Mouse (Mus musculus) left cerebral cortex, postnatal 10 days (tissue): ENCODE data around the gene Cdk12. TPM values are rescaled to one million over a fixed set of nuclear protein-coding genes. Genes with fewer than 3 reads are reported as not detected.
"Not testable (repeated sequence)": the region's sequence is repeated elsewhere in the genome, so short reads cannot be mapped to it uniquely, and the experiment has no call there.

ENCODE experiments used
- DNase-seq, 2 experiments: peaks; one replicate each; pipeline ENCODE4 v3.0.0; 2021 to 2022; ENCODE audit warnings: low spot score in 2 of 2, mixed read lengths in 1 of 2; ENCODE audit errors: extremely low spot score in 1 of 2
- intact Hi-C: fragments of 180-260 bp; cut with DNase I; formaldehyde crosslinking; loops from one replicate; pipeline ENCODE4 v1.15.1; 2025
- total RNA-seq, 2 experiments: library from RNA; stranded (reverse); gene quantifications; 2 replicates each; pipeline ENCODE4 v1.2.3; 2021

Cdk12 gene
- total RNA-seq, 2 experiments from 2014 or later: 34.4 to 35.4 TPM

- intact Hi-C loops: loop anchor here (5.0 to 10.0 kb wide), 2 partner anchors 81 to 138 kb away; no protein-coding TSS in a partner anchor
- DNase-seq: not testable (repeated sequence)
Measured at GRCm38 (mm10) chr11:98242910-98243309, 40.1 kb downstream of the Cdk12 start.

- no peak for DNase-seq
- intact Hi-C loops: loop anchor here (5.0 to 10.0 kb wide), 2 partner anchors 82 to 140 kb away; no protein-coding TSS in a partner anchor
Measured at GRCm38 (mm10) chr11:98244415-98244814, 41.6 kb downstream of the Cdk12 start.

GRCm38 (mm10) chr11:98247325-98247724 is 44.5 kb downstream of the Cdk12 start:
- intact Hi-C loops: loop anchor here (10.0 kb wide), 1 partner anchor 143 kb away; no protein-coding TSS in a partner anchor
- no peak for DNase-seq

- intact Hi-C loops: no loop called here
- no peak for DNase-seq
Measured at GRCm38 (mm10) chr11:98253807-98254206, 50.9 kb downstream of the Cdk12 start.

- peak in 1 of 2 experiments; percentile 22 for DNase-seq
- intact Hi-C loops: loop anchor here (10.0 kb wide), 1 partner anchor 194 kb away; no protein-coding TSS in a partner anchor
Measured at GRCm38 (mm10) chr11:98260706-98261479, 58.0 kb downstream of the Cdk12 start.

GRCm38 (mm10) chr11:98265039-98265438 is 62.2 kb downstream of the Cdk12 start:
- DNase-seq: peak; percentile 70 to 82
- intact Hi-C loops: loop anchor here (1.0 to 10.0 kb wide), 2 partner anchors 77 to 190 kb away; no protein-coding TSS in a partner anchor

- DNase-seq: no peak
- intact Hi-C loops: loop anchor here (1.0 to 10.0 kb wide), 2 partner anchors 76 to 189 kb away; no protein-coding TSS in a partner anchor
Measured at GRCm38 (mm10) chr11:98265891-98266290, 63.0 kb downstream of the Cdk12 start.

GRCm38 (mm10) chr11:98266699-98267402 is 64.0 kb downstream of the Cdk12 start:
- intact Hi-C loops: loop anchor here (10.0 kb wide), 1 partner anchor 188 kb away; no protein-coding TSS in a partner anchor
- DNase-seq: peak in 1 of 2 experiments; percentile 31

- DNase-seq: no peak
- intact Hi-C loops: no loop called here
Measured at GRCm38 (mm10) chr11:98270066-98270465, 67.2 kb downstream of the Cdk12 start.

- intact Hi-C loops: no loop called here
- no peak for DNase-seq
Measured at GRCm38 (mm10) chr11:98270466-98270865, 67.6 kb downstream of the Cdk12 start.

- intact Hi-C loops: no loop called here
- no peak for DNase-seq
Measured at GRCm38 (mm10) chr11:98283740-98284139, 80.9 kb downstream of the Cdk12 start.

- intact Hi-C loops: no loop called here
- peak; percentile 59 to 68 for DNase-seq
Measured at GRCm38 (mm10) chr11:98284230-98284629, 81.4 kb downstream of the Cdk12 start.

- intact Hi-C loops: no loop called here
- DNase-seq: no peak
Measured at GRCm38 (mm10) chr11:98285368-98285767, 82.5 kb downstream of the Cdk12 start.

GRCm38 (mm10) chr11:98287531-98287930 is 84.7 kb downstream of the Cdk12 start:
- no peak for DNase-seq
- intact Hi-C loops: no loop called here

- peak in 1 of 2 experiments; percentile 54 for DNase-seq
- intact Hi-C loops: no loop called here
Measured at GRCm38 (mm10) chr11:98287961-98288360, 85.1 kb downstream of the Cdk12 start.

GRCm38 (mm10) chr11:98289873-98290272 is 87.0 kb downstream of the Cdk12 start:
- intact Hi-C loops: no loop called here
- DNase-seq: no peak

GRCm38 (mm10) chr11:98290906-98291305 is 88.0 kb downstream of the Cdk12 start:
- intact Hi-C loops: no loop called here
- no peak for DNase-seq

- DNase-seq: no peak
- intact Hi-C loops: no loop called here
Measured at GRCm38 (mm10) chr11:98293070-98293469, 90.2 kb downstream of the Cdk12 start.

- intact Hi-C loops: no loop called here
- peak; percentile 67 to 87 for DNase-seq
Measured at GRCm38 (mm10) chr11:98294188-98295012, 91.5 kb downstream of the Cdk12 start.
